Mouse (Mus musculus) heart, postnatal 25 days (tissue): ENCODE results near the gene Tradd. TPM values are rescaled to one million over a fixed set of nuclear protein-coding genes. Genes with fewer than 3 reads are reported as not detected.
"Not testable (repeated sequence)": the region's sequence is repeated elsewhere in the genome, so short reads cannot be mapped to it uniquely, and the experiment has no call there.

ENCODE experiments used
- DNase-seq: peaks from one replicate; pipeline ENCODE4 v3.0.0; 2022; ENCODE audit warnings: low spot score
- intact Hi-C: fragments of 180-260 bp; cut with DNase I; formaldehyde crosslinking; loops from one replicate; pipeline ENCODE4 v1.15.1; 2025
- total RNA-seq, 2 experiments: library from RNA; stranded (reverse); gene quantifications; 2 replicates each; pipeline ENCODE4 v1.2.3; 2021

Tradd gene
- total RNA-seq, 2 experiments from 2014 or later: 4.4 to 6.9 TPM

GRCm38 (mm10) chr8:105295895-105296573 lies 31.6 kb upstream of the Tradd start, which contains the start of gene Exoc3l:
Gene Exoc3l, minus strand, starts transcription at chr8:105296101.
- DNase-seq: no peak

GRCm38 (mm10) chr8:105295256-105295655 lies 30.8 kb upstream of the Tradd start:
- DNase-seq: no peak
- intact Hi-C loops: loop anchor here (5.0 kb wide), 1 partner anchor 52 kb away; the partner anchor contains the start of genes Fhod1 and Slc9a5

More at GRCm38 (mm10) chr8:105295895-105296573, 31.6 kb upstream of the Tradd start, which contains the start of gene Exoc3l:
- intact Hi-C loops: loop anchor here (2.0 to 5.0 kb wide), 2 partner anchors 51 to 125 kb away; partner anchors contain the start of genes Cbfb, Fhod1 and Slc9a5

- intact Hi-C loops: loop anchor here (5.0 kb wide), 2 partner anchors 42 to 53 kb away; partner anchors contain the start of genes Fhod1 and Slc9a5
- DNase-seq: no peak
Measured at GRCm38 (mm10) chr8:105294776-105295175, 30.4 kb upstream of the Tradd start.

GRCm38 (mm10) chr8:105293405-105293804 lies 29.0 kb upstream of the Tradd start:
- no peak for DNase-seq
- intact Hi-C loops: loop anchor here (5.0 kb wide), 1 partner anchor 41 kb away; no protein-coding TSS in a partner anchor

GRCm38 (mm10) chr8:105292471-105292870 lies 28.1 kb upstream of the Tradd start:
- intact Hi-C loops: loop anchor here (5.0 kb wide), 1 partner anchor 40 kb away; no protein-coding TSS in a partner anchor
- no peak for DNase-seq

GRCm38 (mm10) chr8:105291802-105292201 lies 27.4 kb upstream of the Tradd start:
- not testable (repeated sequence) for DNase-seq
- intact Hi-C loops: loop anchor here (5.0 kb wide), 1 partner anchor 40 kb away; no protein-coding TSS in a partner anchor

GRCm38 (mm10) chr8:105291364-105291763 lies 27.0 kb upstream of the Tradd start:
- intact Hi-C loops: loop anchor here (5.0 kb wide), 1 partner anchor 39 kb away; no protein-coding TSS in a partner anchor
- DNase-seq: not testable (repeated sequence)

GRCm38 (mm10) chr8:105290554-105291314 lies 26.3 kb upstream of the Tradd start:
- intact Hi-C loops: loop anchor here (5.0 kb wide), 1 partner anchor 38 kb away; no protein-coding TSS in a partner anchor
- peak; percentile 60 for DNase-seq

- DNase-seq: no peak
- intact Hi-C loops: loop anchor here (2.0 to 5.0 kb wide), 2 partner anchors 25 to 38 kb away; partner anchors contain the start of genes Fbxl8 and Tradd
Measured at GRCm38 (mm10) chr8:105289805-105290460, 25.5 kb upstream of the Tradd start, which contains the start of gene 4931428F04Rik. Gene 4931428F04Rik, minus strand, starts transcription at chr8:105289864.

- intact Hi-C loops: loop anchor here (2.0 kb wide), 1 partner anchor 24 kb away; the partner anchor contains the start of genes Fbxl8 and Tradd
- DNase-seq: peak; percentile 82
Measured at GRCm38 (mm10) chr8:105288958-105289732, 24.7 kb upstream of the Tradd start.

GRCm38 (mm10) chr8:105288231-105288630 lies 23.8 kb upstream of the Tradd start:
- no peak for DNase-seq
- intact Hi-C loops: loop anchor here (2.0 kb wide), 1 partner anchor 23 kb away; the partner anchor contains the start of genes Fbxl8 and Tradd

GRCm38 (mm10) chr8:105286907-105287306 lies 22.5 kb upstream of the Tradd start:
- intact Hi-C loops: no loop called here
- DNase-seq: no peak

- DNase-seq: no peak
- intact Hi-C loops: no loop called here
Measured at GRCm38 (mm10) chr8:105285514-105285913, 21.1 kb upstream of the Tradd start.

GRCm38 (mm10) chr8:105283074-105283473 lies 18.7 kb upstream of the Tradd start:
- intact Hi-C loops: no loop called here
- no peak for DNase-seq

GRCm38 (mm10) chr8:105282239-105282638 lies 17.8 kb upstream of the Tradd start:
- DNase-seq: no peak
- intact Hi-C loops: no loop called here

GRCm38 (mm10) chr8:105281821-105282220 lies 17.4 kb upstream of the Tradd start:
- DNase-seq: no peak
- intact Hi-C loops: no loop called here

- no peak for DNase-seq
- intact Hi-C loops: no loop called here
Measured at GRCm38 (mm10) chr8:105280567-105280966, 16.2 kb upstream of the Tradd start.

- no peak for DNase-seq
- intact Hi-C loops: no loop called here
Measured at GRCm38 (mm10) chr8:105278911-105279334, 14.5 kb upstream of the Tradd start.
